ENCODE assay signal across 1 mouse cellular context in the genomic region with DNA sequence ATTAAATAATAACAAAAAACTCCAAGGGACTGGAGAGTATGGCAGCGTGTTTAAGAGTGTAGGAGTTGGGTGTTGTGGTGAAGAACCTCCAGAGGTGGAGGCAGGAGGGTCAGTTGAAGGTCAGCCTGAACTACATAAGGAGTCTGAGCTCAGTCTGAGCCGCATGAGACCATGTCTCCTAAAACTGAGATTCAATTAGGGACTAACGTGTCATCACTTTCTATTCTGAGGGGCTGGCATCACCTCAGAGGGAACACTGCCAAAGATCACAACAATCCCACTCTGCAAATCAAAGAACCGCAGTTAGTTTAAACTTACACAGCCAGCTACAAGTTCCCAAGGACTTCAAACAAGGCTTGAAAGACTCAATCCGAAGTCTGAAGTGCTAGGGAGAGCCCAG.
TF ChIP-seq lines count a peak whose summit lies in the region.

No protein-coding gene starts in this region.

TF ChIP-seq in MEL, 35 proteins besides CTCF, POLR2A, EP300 and RAD21:
- no peak for TF ChIP-seq TCF12 (IDR thresholded peaks at IDR 0.05; ENCODE audit: low read depth, low read length)
- no peak for TF ChIP-seq GATA1 (IDR thresholded peaks at IDR 0.05; ENCODE audit: low read depth, low read length)
- TF ChIP-seq MYC (IDR thresholded peaks at IDR 0.05; ENCODE audit: low read depth, low read length), result no peak
- no peak for TF ChIP-seq NELFE (IDR thresholded peaks at IDR 0.05; ENCODE audit: low read depth, low read length)
- TF ChIP-seq ZMIZ1 (IDR thresholded peaks at IDR 0.05; ENCODE audit: low read depth, low read length), result no peak
- TF ChIP-seq SMC3 (IDR thresholded peaks at IDR 0.05; ENCODE audit: low read depth, low read length), result no peak
